Mouse (Mus musculus) intestine, embryonic 14.5 days (tissue): ENCODE results near the gene Cfl2. TPM values are rescaled to one million over a fixed set of nuclear protein-coding genes. Genes with fewer than 3 reads are reported as not detected.

Experiments used
- ATAC-seq: fragments of 200-750 bp; cut with Nextera tagmentation; replicated peaks from 2 replicates; pipeline ENCODE4 v1.8.0; 2017; ENCODE audit warnings: low read depth, moderate number of reproducible peaks, moderate TSS enrichment, moderate library complexity; ENCODE audit not compliant: low FRiP score, low TSS enrichment
- DNase-seq: peaks from one replicate; pipeline ENCODE4 v3.0.0-alpha.2; 2018; ENCODE audit warnings: low spot score
- H3K27ac ChIP-seq: fragments of 300-500 bp; sonication (generic); 2 replicates; pipeline ENCODE4 v1.5.1; 2014; ENCODE audit warnings: low read depth, mild to moderate bottlenecking, control low read depth
- H3K27me3 ChIP-seq: fragments of 300-500 bp; sonication (generic); replicated peaks from 2 replicates; pipeline ENCODE4 v1.6.1; 2014; ENCODE audit warnings: low read length, control low read depth; ENCODE audit not compliant: control insufficient read depth, insufficient read depth
- H3K36me3 ChIP-seq: fragments of 300-500 bp; sonication (generic); 2 replicates; pipeline ENCODE4 v1.6.1; 2014; ENCODE audit warnings: low read length, control low read depth; ENCODE audit not compliant: control insufficient read depth, insufficient read depth
- H3K4me1 ChIP-seq: fragments of 300-500 bp; sonication (generic); replicated peaks from 2 replicates; pipeline ENCODE4 v1.6.1; 2014; ENCODE audit warnings: low read length, control low read depth, mixed read lengths; ENCODE audit not compliant: control insufficient read depth, insufficient read depth
- H3K4me2 ChIP-seq: fragments of 300-500 bp; sonication (generic); 2 replicates; pipeline ENCODE4 v1.6.1; 2014; ENCODE audit warnings: low read length
- H3K4me3 ChIP-seq: fragments of 300-500 bp; sonication (generic); 2 replicates; pipeline ENCODE4 v1.5.1; 2014; ENCODE audit warnings: low read depth, low read length, control low read depth, mixed read lengths
- H3K9ac ChIP-seq: fragments of 300-500 bp; sonication (generic); 2 replicates; pipeline ENCODE4 v1.6.1; 2014; ENCODE audit warnings: mild to moderate bottlenecking, low read length
- H3K9me3 ChIP-seq: fragments of 300-500 bp; sonication (generic); 2 replicates; pipeline ENCODE4 v1.6.1; 2016; ENCODE audit warnings: low read length, control low read depth; ENCODE audit not compliant: control insufficient read depth
- WGBS: fragments of 180-500 bp; shearing (Covaris S2); extraction: QIAGEN DNeasy Blood & Tissue Kit; methylation state at CpG from one replicate; pipeline ENCODE4 v1.1.7; 2014; 5-methylcytosine and 5-hydroxymethylcytosine counted together
- polyA plus RNA-seq: library from polyadenylated mRNA; unstranded; fragments of >200 nt; fragmentation: Nextera tagmentation; extraction: Ambion mirVana; gene quantifications from 2 replicates; pipeline ENCODE4 v1.2.1, GENCODE M21; 2014

Cfl2 gene
- polyA plus RNA-seq, 1 experiment from 2014 or later: 205 TPM

DNA sequence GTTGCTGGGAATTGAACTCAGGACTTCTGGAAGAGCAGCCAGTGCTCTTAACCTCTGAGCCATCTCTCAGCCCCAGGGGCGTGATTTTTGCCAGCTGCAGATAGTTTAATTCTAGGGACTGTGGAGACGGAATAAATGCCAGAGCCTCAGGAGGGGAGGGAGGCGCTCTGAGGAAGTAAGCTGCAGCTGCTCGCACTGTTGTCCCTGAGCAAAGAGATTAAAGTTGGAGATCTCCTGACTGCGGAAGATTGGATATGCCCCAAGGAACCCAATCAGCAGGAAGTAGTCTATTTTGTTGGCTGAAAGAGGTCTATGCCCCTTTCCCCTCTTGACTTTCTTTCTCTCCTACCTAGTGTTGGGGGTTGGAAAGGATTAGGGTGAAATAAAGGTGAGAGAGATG lies 14.2 kb upstream of the Cfl2 start:
- Histone ChIP-seq H3K9me3 (no peaks in the 10 kb centered on the region), H3K4me1 (no peaks in the 10 kb centered on the region), H3K27ac (no peak overlapping the region), H3K9ac (no peak overlapping the region), H3K4me3 (no peak overlapping the region), H3K4me2 (no peak overlapping the region), H3K36me3 (no peaks in the 10 kb centered on the region), H3K27me3 (no peaks in the 10 kb centered on the region)
- 32% methylated on average over 5 of the region's 5 CpGs for WGBS
- ATAC-seq (no peak), DNase-seq (no peak)

DNA sequence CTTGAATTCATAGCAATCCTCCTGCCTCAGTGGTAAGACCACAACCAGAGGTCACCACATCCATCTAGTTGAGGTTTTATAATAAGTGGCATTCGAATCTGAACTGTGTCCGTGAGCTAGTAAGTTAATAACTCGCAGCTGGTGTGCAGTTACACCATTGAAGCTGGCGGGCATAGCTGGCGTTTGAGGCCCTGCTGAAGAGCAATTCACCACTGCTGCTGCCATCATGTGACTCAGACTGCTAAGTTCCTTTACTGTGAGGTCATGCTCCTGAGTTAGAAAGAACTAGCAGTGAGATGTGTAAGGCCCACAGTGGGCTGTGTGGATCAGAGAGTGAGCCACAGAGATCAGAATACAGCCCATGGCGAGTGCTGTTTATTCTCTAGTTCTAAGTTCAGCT lies 12.0 kb upstream of the Cfl2 start:
- H3K4me3 ChIP-seq: no peak overlapping the region
- no peaks in the 10 kb centered on the region for H3K27me3 ChIP-seq
- ATAC-seq (no peak), DNase-seq (no peak)
- 72% methylated on average over 6 of the region's 6 CpGs for WGBS
- H3K9ac ChIP-seq: no peak overlapping the region
- H3K4me1 ChIP-seq: no peaks in the 10 kb centered on the region
- no peak overlapping the region for H3K4me2 ChIP-seq
- H3K36me3 ChIP-seq: no peaks in the 10 kb centered on the region
- H3K9me3 ChIP-seq: no peaks in the 10 kb centered on the region
- no peak overlapping the region for H3K27ac ChIP-seq

DNA sequence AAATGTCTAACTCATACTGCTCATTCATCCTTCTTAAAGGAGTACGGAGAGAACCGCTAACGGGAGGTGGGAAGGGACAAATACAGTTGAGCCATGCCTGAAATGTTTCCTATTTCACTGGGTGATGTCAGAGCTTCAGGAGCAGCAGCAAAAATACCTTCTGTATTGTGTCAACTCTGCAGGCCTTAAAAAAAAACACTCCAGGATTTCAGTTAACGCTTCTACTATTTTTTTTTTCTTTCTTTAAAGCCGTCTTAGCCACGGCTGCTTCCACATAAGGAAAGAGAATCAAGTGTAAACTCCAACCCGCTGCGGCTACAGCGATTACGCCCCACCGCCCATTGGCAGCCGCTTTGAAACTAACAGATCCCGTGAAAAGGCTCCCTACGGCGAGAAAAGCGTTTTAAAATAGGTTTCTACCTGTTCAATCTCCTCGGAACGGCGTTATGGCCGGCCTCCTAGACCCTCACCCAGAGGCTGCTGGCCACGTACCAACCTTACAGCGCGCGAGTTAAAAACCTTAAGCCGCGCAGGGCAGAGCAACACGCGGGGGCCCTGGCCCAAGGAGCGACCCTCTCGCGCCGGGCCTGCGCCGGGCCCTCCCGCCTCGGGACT lies 579 bp downstream of the Cfl2 start:
- peak overlapping the region; percentile 99 for H3K9ac ChIP-seq
- H3K27me3 ChIP-seq: no peaks in the 10 kb centered on the region
- H3K4me1 ChIP-seq: peaks cover 19% of the 10 kb centered on the region
- 0% methylated on average over 36 of the region's 36 CpGs for WGBS
- DNase-seq: peak; percentile 87
- peak overlapping the region; percentile 99 for H3K27ac ChIP-seq
- peaks cover 32% of the 10 kb centered on the region for H3K36me3 ChIP-seq
- H3K9me3 ChIP-seq: no peaks in the 10 kb centered on the region
- peak overlapping the region; percentile 98 for H3K4me3 ChIP-seq
- H3K4me2 ChIP-seq: peak overlapping the region; percentile 77
- peak; percentile 74 for ATAC-seq

DNA sequence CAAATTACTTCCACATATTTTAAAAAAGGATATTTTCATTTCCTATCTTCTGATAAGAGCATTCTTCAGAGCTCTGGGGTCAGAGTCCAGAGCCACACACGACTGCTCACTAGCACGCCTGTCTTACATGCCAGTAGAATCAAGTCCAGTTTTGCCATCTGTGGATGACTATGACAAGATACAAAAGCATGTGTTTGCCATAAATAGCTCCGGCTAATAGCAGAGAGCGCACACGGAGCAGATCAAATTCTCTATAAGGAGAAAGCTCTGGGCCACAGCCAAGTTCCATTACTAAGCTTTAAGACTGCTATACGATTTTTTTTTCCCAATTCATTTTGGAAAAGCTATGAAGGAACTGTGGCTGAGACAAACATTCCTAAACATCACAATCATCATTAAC lies 3.1 kb downstream of the Cfl2 start:
- DNase-seq (no peak), ATAC-seq (no peak)
- Histone ChIP-seq H3K4me1 (peaks cover 19% of the 10 kb centered on the region), H3K4me3 (no peak overlapping the region), H3K9ac (no peak overlapping the region), H3K36me3 (peaks cover 49% of the 10 kb centered on the region), H3K27ac (no peak overlapping the region), H3K27me3 (no peaks in the 10 kb centered on the region), H3K4me2 (peak overlapping the region; percentile 18; the same call in 1 of the 2 replicates), H3K9me3 (no peaks in the 10 kb centered on the region)
- WGBS: 48% methylated on average over 6 of the region's 6 CpGs

DNA sequence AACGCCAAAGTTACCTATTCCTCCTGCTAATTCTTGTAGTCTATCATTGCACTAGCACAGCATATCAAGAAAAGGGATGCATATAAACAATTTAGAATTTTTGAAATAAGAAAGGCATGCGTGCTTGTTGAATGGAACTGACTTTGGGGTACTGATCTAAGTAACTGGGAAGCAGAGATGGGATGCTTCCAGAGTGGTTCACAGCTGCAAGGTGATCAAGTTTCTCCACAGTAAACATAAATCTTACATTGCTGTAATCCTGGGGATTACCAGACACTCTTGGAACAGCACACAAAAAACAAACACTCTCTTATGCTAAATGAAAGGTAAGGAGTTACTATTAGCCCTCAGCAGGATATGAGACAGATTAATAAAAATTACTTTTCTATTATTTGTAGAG lies 12.1 kb downstream of the Cfl2 start:
- WGBS: 81% methylated on average over 2 of the region's 2 CpGs
- H3K4me2 ChIP-seq: no peak overlapping the region
- no peak for ATAC-seq

GRCm38 (mm10) chr12:54844415-54844814 lies 18.3 kb downstream of the Cfl2 start:
- H3K27ac ChIP-seq: no peak overlapping the region
- H3K4me1 ChIP-seq: no peaks in the 10 kb centered on the region
- H3K4me3 ChIP-seq: no peak overlapping the region
- no peaks in the 10 kb centered on the region for H3K36me3 ChIP-seq
- ATAC-seq (no peak), DNase-seq (no peak)
- H3K27me3 ChIP-seq: no peaks in the 10 kb centered on the region
- H3K9me3 ChIP-seq: no peaks in the 10 kb centered on the region
- H3K4me2 ChIP-seq: no peak overlapping the region
- no peak overlapping the region for H3K9ac ChIP-seq

More for the DNA sequence above, 12.1 kb downstream of the Cfl2 start:
- Histone ChIP-seq H3K4me3 (no peak overlapping the region), H3K27ac (no peak overlapping the region), H3K4me1 (no peaks in the 10 kb centered on the region), H3K36me3 (peaks cover 9% of the 10 kb centered on the region; the same call in 1 of the 2 replicates), H3K9ac (no peak overlapping the region), H3K9me3 (no peaks in the 10 kb centered on the region), H3K27me3 (no peaks in the 10 kb centered on the region)
- no peak for DNase-seq

- Histone ChIP-seq H3K4me1 (no peaks in the 10 kb centered on the region), H3K27me3 (no peaks in the 10 kb centered on the region), H3K4me3 (no peak overlapping the region), H3K36me3 (no peaks in the 10 kb centered on the region), H3K9me3 (no peaks in the 10 kb centered on the region), H3K9ac (no peak overlapping the region), H3K27ac (no peak overlapping the region), H3K4me2 (no peak overlapping the region)
- 87% methylated on average over 1 of the region's 1 CpGs for WGBS
- ATAC-seq (no peak), DNase-seq (no peak)
Measured at GRCm38 (mm10) chr12:54841576-54841975, 21.1 kb downstream of the Cfl2 start.

- no peaks in the 10 kb centered on the region for H3K36me3 ChIP-seq
- WGBS: 73% methylated on average over 2 of the region's 2 CpGs
- DNase-seq: no peak
- no peak overlapping the region for H3K27ac ChIP-seq
- H3K9me3 ChIP-seq: no peaks in the 10 kb centered on the region
- peaks cover 5% of the 10 kb centered on the region for H3K4me1 ChIP-seq
- H3K4me2 ChIP-seq: no peak overlapping the region
- H3K9ac ChIP-seq: no peak overlapping the region
- no peaks in the 10 kb centered on the region for H3K27me3 ChIP-seq
- no peak for ATAC-seq
- no peak overlapping the region for H3K4me3 ChIP-seq
Measured at GRCm38 (mm10) chr12:54839815-54840214, 22.9 kb downstream of the Cfl2 start.

- DNase-seq: no peak
- H3K36me3 ChIP-seq: no peaks in the 10 kb centered on the region
Measured at GRCm38 (mm10) chr12:54838931-54839330, 23.7 kb downstream of the Cfl2 start.

More at GRCm38 (mm10) chr12:54838931-54839330, 23.7 kb downstream of the Cfl2 start:
- Histone ChIP-seq H3K4me1 (peaks cover 5% of the 10 kb centered on the region), H3K27ac (no peak overlapping the region), H3K9me3 (no peaks in the 10 kb centered on the region), H3K4me3 (no peak overlapping the region), H3K4me2 (no peak overlapping the region), H3K27me3 (no peaks in the 10 kb centered on the region), H3K9ac (no peak overlapping the region)
- ATAC-seq: no peak
